Mouse (Mus musculus) lung, postnatal 0 days (tissue): ENCODE results near the gene Ahnak.

Experiments used
- CTCF ChIP-seq: IDR thresholded peaks from 2 replicates; pipeline ENCODE4 v1.5.1; 2016; ENCODE audit warnings: antibody characterized with exemption, mild to moderate bottlenecking
- EP300 ChIP-seq: IDR thresholded peaks from 2 replicates; pipeline ENCODE4 v1.6.1; 2016; ENCODE audit warnings: antibody characterized with exemption, mild to moderate bottlenecking, control low read depth

GRCm38 (mm10) chr19:9081311-9082190 lies 92.5 kb downstream of the Ahnak start:
- no peak for TF ChIP-seq CTCF
- TF ChIP-seq EP300 = peak; percentile 86
